Mouse (Mus musculus) inflammation-experienced regulatory T-cells, adult 6 months (primary cell): ENCODE data around the gene Fam222a. TPM values are rescaled to one million over a fixed set of nuclear protein-coding genes. Genes with fewer than 3 reads are reported as not detected.

Experiments used
- ATAC-seq: one replicate; pipeline ENCODE4 v1.8.0; 2017
- polyA plus RNA-seq, 3 experiments: library from polyadenylated mRNA; unstranded; fragments of 100-300 nt; shearing (Covaris generic); gene quantifications; one replicate each; pipeline ENCODE4 v1.2.1; 2017

Gene Fam222a
- not detected for polyA plus RNA-seq

DNA sequence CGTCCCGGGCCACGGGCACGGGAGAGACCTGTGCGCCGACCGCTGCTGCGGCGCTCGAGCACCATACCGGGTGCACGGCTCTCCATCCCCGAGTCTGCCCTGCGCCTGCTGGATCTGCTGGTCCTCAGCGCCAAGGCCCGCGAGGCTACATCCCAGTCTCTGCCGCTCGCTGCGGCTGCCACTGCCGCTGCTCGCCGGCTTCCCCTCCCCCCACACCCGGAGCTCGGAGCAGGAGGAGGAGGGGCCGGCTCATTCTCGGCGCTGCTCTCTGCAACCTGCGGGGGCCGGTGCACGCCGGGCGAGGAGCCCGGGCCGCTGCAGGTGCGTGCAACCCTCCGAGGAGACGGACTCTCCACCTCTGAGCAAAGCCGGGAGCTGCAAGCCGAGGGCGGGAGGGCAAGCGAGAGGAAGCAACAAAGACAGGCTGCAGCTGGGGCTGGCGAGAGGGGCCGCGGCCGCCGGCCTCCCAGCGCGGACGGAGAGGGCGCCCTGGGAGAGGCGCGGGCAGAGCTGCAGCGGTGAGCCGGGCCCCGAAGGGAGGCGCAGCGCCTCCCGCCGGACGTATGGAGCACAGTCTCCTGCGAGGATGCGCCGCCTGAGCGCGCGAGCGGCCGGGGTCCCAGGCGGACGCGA, at the start of gene Fam222a:
Gene Fam222a, plus strand, starts transcription at position 452 of the 633 bp plus-strand sequence.
- ATAC-seq, result peak; percentile 63

GRCm38 (mm10) chr5:114528355-114528754, 39.5 kb upstream of the Fam222a start:
- ATAC-seq, result no peak

GRCm38 (mm10) chr5:114530337-114530736, 37.5 kb upstream of the Fam222a start:
- ATAC-seq, result no peak

DNA sequence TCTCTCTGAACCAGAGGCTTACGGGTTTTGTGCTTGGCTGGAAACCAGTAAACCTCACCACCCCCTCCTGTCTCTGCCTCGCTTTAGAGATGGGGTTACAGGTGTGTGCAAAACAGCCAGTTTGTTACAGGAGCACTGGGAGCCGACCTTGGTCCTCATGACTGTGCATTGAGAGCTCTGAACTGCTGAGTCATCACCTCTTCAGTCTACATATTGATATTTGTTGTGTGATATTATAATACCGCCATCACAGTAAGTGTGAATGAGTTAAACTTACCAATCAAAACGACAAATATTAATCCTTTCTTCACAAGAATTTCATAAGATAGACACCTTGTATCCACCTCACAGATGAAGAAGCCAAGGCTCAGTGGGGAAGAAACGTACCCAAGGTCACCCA, 35.8 kb upstream of the Fam222a start:
- no peak for ATAC-seq

- ATAC-seq, result no peak
These were observed 30.4 kb upstream of the Fam222a start for GRCm38 (mm10) chr5:114537308-114538020.

GRCm38 (mm10) chr5:114538021-114538405, 29.8 kb upstream of the Fam222a start:
- ATAC-seq, result no peak

DNA sequence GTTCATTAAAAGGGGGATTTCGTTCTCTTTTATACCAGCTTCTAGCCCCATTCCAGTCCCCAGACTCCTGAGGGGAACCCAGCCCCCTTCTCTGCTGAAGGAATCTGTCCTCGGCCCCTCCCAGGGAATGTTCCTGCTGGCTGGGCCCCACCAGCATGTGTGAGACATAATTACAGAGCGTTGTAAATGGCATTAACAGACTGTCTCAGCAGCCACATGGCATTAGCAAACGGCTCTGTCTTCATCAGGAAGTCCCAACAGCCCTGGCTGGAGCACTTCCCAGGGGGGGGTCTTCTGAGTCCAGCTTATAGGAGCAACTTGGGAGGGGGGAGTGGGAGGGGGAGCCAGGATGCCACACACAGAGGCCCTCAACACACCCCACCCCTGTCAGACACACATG, 29.1 kb upstream of the Fam222a start:
- no peak for ATAC-seq

- no peak for ATAC-seq
These were observed 28.1 kb upstream of the Fam222a start for GRCm38 (mm10) chr5:114539766-114540165.

- no peak for ATAC-seq
These were observed 26.0 kb upstream of the Fam222a start for GRCm38 (mm10) chr5:114541656-114542445.

DNA sequence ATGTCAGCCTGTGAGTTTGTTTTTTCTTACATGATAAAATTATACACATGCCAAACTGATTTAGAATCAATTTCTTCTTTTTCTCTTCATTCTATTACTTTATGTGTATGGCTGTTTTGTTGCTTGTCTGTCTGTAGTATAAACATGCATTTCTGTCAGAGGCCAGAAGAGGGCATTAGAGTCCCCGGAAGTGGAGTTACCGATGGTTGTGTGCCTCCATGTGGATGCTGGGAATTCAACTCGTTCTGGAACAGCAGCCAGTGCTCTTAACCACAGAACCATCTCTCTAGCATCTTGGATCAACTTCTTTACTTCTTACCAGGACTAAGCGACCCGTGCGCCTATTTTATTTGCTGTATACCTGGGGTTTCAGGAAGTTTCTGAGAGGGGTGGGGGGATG, 24.2 kb upstream of the Fam222a start:
- no peak for ATAC-seq

DNA sequence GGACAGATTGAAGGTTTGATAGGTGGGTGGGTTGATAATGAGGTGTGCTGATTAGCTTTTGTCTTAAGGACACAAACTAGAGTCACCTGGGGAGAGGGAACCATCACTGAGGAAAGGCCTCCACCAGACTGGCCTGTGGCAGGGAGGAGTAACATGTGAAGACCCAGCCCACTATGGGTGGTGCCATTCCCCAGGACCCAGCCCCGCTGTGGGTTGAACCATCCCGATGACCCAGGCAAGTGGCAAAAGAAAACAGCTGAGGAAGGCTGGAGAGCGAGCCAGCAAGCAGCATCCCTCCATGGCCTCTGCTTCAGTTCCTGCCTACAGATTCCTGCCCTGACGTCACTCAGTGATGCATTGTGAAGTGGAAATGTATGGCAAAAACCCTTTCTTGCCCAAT, 23.6 kb upstream of the Fam222a start:
- ATAC-seq, result no peak

- no peak for ATAC-seq
These were observed 22.7 kb upstream of the Fam222a start for GRCm38 (mm10) chr5:114545076-114545475.

GRCm38 (mm10) chr5:114548976-114549375, 18.8 kb upstream of the Fam222a start:
- ATAC-seq, result no peak

- ATAC-seq, result no peak
These were observed 18.0 kb upstream of the Fam222a start for GRCm38 (mm10) chr5:114549770-114550169.

GRCm38 (mm10) chr5:114550431-114550830, 17.4 kb upstream of the Fam222a start:
- ATAC-seq, result no peak

GRCm38 (mm10) chr5:114550886-114551492, 16.8 kb upstream of the Fam222a start:
- ATAC-seq, result no peak

GRCm38 (mm10) chr5:114552507-114553208, 15.2 kb upstream of the Fam222a start:
- no peak for ATAC-seq

DNA sequence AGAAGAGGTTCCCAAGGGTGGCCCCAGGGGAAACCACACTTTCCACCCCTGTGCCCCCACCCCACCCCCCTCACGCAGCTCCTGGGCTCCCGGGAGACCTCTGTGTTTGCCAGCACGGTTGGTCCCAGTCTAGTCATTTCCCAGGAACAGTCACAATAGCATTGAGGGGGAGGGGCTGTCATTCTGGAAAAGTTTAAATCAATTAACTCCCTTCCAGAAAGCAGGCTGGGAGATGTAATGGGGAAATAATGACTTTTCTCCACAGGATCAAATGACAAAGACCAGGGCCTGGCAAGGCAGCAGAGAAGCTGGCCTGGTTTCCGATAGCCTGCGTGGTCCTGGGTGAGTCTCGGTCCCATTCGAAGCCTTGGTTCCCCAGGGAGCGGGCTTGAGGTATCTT, 14.1 kb upstream of the Fam222a start:
- no peak for ATAC-seq

GRCm38 (mm10) chr5:114555424-114555823, 12.4 kb upstream of the Fam222a start:
- no peak for ATAC-seq

DNA sequence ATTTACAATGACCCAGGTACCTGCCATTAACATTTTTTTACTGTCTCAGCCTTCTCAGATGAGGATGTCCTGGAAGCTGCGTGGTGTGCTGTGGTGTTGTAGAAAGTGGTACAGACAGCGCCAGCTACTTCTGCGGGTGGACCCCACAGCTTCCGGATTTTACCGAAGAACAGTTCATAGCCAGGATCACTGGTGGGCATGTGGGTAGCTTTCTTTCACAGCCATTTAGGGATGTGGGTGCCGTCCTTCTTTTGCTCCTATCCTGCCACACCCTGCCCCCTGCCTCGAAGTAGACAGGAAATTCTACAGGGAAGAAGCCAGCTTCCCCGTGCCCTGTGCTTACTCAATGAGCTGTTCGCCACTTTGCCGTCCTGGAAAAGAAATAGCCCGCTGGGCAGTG, 11.7 kb upstream of the Fam222a start:
- no peak for ATAC-seq

DNA sequence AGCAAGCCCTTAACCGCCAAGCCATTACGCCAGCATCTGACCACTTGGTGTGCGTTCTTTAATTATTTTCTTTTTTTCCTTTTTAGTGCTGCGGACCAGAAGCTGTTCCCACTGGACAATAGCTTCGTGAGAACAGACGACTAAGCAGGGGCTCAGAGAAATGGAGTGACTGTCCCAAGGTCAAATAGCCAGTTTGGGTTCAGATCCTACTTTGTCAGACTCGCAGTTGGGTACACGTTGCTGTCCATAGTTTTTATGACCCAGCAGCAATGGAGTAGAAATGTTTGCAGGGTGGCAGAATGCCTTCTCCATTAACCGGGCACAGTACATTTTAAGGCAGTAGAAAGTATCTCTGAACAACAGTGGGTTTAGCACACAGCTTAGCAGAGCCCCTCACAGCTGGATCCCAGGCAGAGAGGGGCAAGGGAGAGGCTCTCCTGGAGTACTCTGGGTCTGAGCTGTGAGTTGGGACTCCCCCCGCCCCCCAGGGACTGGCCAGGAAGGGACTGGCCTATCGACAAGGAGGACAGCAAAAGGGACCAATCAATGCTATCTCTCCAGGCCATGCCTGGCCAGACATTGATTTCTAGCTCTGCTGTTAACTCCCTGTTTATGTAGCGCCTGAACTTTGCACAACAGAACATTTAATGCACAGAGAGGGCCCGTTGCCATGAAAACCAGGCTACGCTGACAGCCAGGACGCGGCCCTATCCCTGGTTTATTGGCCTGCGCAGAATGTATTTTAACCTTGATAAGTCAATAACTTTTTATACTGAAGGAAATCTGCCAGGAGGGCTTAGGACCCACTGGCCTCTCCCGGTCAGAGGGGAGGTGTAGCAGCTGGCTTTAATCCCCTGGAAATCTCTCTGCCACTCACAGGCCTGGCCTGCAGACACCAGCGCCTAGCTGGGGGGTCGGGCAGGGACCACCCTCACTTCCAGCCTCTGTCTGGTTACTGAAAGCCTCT, 9.8 kb upstream of the Fam222a start:
- no peak for ATAC-seq
